Mouse (Mus musculus) T-helper 2 cell (primary cell): Measurements from ENCODE around the gene 4933434E20Rik.

Source experiments
- in situ Hi-C: fragments of 300-600 bp; cut with MboI, MseI; formaldehyde crosslinking; loops from one replicate; pipeline ENCODE4 v1.15.1; 2025; ENCODE audit warnings: high pct_unique_total_duplicates

4933434E20Rik gene

DNA sequence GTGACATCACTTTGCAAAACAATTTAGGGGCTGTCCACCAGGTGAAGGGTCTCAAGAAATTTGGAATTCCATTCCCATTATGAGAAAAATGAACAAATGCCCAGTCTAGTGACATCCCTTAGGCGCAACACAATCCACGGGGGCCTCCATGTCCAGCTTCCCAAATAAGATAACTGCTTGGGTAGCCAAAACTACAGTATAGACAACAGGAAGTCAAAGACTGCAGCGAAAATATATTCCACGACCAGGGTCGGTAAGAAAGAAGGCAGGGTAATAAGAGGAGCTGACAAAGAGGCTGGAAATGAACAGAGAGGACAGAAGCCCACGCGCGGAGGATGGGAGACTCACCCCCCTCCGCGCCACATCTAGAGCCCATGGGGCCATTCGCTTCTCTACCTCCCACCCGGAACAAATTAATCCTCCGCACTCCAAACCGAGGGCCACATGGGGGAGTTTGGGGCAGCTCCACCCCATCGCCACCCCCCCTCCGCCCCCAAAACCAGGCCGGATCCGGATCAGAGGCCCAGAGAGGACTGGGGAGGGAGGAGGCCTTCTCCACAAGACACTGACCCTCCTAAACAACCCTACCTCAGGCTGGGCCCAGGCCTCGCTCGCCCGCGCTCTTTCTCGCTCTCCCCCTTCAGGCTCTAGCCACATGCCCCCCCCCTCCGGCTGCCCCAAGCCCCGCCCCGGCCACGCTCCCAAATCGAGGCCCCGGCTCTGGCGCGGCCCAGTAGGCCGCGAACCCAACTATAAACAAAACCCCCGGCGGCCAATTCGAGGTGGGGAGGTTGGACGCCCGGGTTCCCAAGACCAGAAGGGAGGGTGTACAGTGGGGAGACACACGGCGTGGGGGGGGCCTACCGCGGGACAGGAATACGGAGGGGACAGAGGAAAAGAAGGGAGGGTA, at the start of gene 4933434E20Rik:
4933434E20Rik (plus strand) TSS at position 196 of the 910 bp plus-strand sequence.
- in situ Hi-C loops, result no loop called here

DNA sequence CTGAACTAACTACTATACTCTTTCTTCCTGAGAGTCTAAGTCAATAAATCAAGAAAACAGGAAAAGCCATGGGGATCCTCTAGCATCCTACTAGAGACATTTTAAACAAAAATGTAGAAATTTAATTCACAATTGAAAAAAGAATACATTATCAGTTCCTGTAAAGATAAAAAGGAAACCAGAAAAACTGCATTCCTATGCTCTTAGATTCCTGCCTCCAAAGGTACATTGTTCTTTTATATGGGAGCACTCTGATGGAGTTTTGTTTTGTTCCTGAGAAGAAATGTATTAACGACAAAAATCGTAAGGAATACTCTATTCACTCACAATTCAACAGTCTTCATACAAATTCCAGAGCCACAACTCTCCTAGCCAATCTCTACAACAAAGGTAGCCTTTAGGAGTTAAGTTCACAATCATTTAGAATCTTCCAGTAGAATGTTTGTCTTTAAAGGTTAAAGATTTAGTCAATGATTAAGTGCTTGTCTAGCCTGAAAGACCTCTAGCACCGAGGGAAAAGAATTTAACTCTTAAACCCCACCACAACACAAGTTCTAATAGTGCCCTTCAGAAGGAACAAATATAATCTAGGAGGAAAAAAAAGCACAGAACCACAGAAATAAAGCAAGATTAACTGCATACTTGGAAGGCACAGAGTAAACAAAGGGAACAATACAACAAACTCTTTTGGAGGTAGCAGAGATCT, 47.2 kb upstream of the 4933434E20Rik start:
- in situ Hi-C loops, result no loop called here

DNA sequence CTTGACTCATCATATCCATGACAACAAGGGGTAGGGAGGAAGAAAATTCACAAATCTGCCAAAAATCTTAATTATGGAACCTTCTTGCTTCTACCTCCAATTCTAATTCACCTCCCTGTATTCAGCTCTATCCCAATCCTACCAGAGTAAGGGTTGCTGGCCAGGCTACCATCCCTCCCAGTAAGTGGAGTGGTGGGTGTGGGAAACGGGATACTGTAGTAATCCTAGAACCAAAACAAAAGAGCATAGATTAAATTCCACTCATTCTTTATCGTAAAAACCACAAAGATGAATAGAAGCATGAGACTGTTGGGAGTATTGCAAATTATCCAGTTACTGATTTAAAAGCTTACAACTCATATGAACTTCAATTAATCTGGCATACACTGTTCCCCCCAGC, 41.1 kb upstream of the 4933434E20Rik start:
- in situ Hi-C loops, result loop anchor here (5.0 to 10.0 kb wide), 3 partner anchors 68 to 1705 kb away; no protein-coding TSS in a partner anchor

DNA sequence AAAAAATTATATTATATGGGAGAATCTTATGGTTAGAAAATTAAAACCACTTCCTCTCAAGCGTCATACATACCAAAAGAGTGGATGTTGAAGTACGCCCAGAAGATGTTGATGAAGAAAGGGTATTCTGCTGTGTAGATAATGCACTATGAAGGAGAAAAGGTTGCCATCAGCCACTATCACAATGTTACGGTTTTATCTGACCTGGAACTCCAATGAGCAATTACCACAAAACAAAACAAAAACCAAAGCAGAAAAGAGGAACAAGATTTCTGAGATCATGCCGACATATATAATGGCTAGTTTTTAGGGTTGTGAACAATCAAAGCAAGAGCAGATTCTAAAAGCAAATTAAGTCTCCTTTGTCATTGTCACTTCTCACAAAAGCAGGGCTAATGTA, 34.8 kb upstream of the 4933434E20Rik start:
- in situ Hi-C loops, result loop anchor here (10.0 kb wide), 2 partner anchors 1322 to 1712 kb away; no protein-coding TSS in a partner anchor

DNA sequence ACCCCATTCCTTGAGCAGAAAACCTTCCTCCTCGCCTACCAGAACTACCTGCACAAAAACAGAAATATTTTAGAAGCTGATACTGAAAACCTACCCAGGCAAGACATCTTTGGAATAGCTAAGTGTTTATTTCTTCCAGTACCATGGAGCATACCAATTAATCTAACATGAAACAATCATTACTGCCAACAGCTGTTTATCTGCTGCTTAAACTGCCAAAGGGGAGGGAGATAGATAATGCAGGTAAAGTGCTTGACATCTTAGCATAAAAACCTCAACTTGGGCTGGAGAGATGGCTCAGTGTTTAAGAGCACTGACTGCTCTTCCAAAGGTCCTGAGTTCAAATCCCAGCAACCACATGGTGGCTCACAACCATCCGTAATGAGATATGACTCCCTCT, 16.8 kb upstream of the 4933434E20Rik start:
- in situ Hi-C loops, result loop anchor here (25.0 kb wide), 1 partner anchor 972 kb away; no protein-coding TSS in a partner anchor

DNA sequence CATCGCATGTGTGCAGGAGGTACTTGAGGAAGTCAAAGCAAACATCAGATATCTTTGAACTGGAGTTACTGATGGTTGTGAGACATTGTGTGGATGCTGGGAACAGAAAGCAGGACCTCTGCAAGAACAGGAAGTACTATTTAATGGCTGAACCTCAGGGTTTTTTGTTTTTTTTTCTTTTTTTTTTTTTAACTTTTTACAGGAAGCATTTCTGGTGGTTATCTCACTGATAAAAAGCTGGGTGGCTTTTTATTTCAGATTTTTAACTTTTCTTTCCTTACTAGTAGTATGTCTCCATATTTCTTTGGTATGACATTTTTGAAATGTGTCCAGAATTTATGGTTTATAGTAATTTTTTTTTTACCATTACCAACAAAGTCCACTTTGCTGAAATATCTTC, 15.2 kb upstream of the 4933434E20Rik start:
- in situ Hi-C loops, result loop anchor here (25.0 kb wide), 1 partner anchor 974 kb away; no protein-coding TSS in a partner anchor

DNA sequence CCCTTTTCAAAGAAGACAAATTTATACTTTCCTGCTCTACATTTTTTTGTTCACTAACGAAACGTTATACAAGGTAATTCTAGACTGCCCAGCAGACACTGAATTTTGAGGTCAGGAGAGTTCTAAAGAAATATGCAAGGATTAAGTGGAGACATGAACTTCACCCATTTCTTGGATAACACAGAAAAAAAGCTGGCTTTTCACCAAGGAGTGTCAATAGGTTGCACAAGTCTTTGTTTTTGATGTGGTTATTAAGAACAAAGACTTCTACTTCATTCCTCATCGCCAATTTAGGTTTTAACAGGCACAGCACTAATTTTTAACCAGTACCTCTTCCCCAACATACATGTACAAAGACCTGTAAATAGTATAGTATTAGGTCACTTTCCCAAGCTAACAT, 1.7 kb upstream of the 4933434E20Rik start:
- in situ Hi-C loops, result loop anchor here (25.0 kb wide), 1 partner anchor 987 kb away; no protein-coding TSS in a partner anchor

DNA sequence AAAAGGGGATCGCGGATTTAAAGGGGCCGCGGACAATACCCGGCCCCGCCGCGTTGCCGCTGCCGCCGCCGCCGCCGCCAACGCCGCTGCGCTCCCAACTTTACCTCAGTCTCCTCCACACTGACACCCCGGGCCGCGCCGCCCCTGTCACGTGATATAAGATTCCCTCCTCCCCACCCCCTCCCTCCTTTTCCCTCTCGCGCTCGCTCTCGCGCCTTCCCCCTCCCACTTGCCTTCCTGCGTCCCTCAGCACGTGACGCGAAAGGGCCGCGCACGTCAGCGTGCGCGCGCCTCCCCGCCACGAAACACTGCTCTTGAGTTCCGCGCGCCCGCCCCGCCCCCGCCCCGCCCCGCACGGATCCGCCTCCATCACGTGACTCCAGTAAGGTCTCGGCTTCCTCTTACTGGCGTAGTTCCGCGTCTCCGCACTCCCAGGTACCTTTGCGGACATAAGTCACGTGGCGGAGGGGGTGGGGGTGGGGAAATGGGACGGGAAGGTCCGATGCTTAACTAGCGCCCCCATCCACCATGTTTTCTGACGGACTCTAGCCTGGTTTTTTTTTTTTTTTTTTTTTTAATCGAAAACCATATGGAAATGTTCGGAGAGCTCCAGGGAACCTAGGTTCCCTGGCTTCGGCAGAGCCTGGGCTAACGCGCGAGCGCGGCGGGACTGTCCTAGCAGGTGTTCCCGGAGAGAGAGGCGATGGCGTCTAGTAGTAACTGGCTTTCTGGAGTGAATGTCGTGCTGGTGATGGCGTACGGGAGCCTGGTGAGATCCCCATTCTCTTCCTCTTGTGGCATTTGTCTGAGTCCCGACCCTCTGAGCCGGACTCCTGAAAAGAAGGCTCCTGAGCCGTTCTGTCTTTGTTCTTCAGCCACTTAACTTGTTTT, 1.2 kb downstream of the 4933434E20Rik start, which contains the start of gene Ubap2l:
Ubap2l (minus strand) TSS at position 278 of the 891 bp plus-strand sequence.
- in situ Hi-C loops, result no loop called here

DNA sequence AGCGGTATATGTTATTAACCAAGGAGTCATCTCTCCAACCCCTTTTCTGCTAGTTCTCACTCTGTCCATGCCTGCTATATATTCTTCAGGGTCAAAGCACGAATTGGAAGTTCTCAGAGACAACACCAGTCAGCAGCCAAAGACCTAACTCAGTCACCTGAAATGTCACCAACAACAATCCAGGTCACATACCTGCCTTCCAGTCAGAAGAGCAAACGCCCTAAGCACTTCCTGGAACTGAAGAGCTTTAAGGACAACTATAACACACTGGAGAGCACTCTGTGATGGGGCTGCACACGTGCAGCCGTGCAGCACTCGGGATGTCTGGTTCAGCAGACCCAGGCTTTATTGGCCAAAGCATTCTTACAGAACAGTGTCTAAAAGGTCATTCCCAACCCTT, 10.1 kb downstream of the 4933434E20Rik start:
- in situ Hi-C loops, result no loop called here

DNA sequence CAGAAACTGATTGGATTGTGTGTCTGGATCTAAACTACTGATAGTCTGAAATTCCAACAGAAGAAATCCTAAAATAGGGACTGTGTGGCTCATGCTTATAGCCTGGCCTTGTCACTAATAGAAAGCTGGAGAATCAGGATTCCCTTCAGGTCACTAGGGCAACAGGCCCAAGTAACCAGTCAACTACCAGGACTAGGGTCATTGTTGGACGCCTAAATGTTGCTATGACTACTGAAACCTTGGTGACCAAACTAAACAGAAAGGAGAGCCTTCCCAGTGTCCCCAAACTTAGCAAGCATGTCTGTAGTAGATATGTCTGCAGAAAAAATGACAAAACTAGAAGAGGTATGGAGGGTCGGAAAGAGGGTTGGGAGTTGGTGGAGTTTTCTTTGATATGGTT, 11.1 kb downstream of the 4933434E20Rik start:
- in situ Hi-C loops, result no loop called here

DNA sequence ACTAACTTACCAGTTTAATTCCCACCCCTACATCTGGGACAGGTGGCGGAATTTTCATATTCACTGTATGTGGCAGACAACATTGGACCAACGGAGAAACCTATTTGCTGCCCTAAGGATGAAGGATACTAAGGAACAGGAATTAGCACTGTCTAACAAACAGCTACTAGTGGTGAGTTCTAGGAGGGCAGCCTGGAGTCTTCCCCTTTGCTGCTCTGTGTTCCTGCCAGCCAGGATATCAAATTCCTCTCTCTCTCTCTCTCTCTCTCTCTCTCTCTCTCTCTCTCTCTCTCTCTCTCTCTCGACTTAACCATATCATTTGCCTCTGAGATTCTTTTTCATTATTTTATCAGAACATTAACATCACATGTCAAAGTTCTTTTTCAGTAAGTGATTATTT, 12.9 kb downstream of the 4933434E20Rik start:
- in situ Hi-C loops, result no loop called here

DNA sequence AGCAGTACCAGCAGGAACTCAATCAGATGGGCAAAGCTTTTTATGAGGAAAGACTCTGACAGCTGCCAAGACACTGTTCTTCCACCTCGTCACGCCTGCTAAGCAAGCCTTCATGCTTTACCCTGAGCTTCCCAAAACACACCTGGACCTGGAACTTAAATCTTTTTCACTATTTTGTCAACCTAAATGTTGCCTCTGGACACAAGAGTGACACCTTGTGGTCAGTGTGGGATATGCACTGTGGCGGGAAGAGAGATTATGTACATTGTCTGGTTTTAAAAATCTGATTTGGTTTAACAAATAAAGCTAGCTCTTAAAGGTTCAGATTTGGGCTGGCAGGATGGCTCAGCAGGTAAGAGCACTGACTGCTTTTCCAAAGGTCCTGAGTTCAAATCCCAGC, 14.1 kb downstream of the 4933434E20Rik start:
- in situ Hi-C loops, result no loop called here

DNA sequence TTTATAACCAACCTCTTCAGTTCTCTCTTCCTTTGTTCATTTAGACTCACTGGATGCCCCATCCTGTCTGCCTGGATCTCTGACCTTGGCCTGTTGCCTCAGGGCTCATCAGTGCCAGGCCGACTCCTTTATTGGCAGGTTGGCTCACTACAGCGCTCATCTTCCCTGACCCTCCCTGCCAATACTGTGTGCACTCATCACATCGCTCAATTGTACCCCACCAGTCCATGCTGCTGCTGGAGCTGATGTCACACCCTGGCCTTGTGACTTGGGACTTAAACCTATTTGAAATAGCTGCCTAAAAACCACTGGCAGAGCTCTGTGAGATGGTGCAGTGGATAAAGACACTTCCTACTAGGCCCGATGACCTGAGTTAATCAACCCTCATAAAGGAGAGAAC, 16.4 kb downstream of the 4933434E20Rik start:
- in situ Hi-C loops, result no loop called here

DNA sequence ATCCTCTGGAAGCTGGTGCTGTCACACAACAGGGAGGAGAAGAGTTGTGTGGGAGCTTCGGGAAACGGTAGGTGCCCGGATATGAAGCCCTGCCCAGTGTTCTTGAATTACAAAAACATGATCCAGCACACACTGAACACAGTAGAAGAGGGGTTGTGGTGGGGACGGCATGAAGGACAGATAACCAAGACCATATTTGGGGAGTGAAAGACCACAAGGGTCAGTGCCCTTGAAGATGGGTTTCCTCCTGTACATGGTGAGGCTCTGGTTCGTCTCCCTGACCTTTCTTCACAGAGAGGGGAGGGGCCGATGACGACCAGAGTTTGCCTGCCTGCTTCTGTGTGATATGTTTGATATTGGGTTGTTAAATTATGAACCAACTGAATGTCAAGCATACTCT, 18.3 kb downstream of the 4933434E20Rik start:
- in situ Hi-C loops, result loop anchor here (10.0 kb wide), 1 partner anchor 1385 kb away; the partner anchor contains the start of gene Khdc4

DNA sequence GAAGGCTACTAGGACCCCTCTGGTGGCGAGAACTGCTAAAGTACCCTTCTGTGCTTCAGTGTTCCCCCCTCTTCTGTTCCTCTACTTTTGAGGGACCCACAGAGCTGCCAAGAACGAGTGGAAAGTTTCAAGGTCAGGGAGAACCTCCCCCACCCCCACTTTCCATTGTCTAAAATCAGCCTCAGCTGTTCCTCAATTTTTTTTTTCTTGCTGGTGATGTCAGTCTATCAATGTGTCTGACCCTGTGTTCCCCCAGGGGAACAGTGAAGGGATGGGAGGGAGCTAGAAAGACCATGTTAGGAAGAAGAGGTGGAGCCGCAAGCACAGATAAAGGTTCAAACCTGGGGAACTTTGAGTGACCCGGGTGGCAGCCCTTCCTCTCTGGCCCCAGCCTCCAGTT, 20.9 kb downstream of the 4933434E20Rik start, which contains the start of gene Tpm3:
Tpm3 (plus strand) TSS at position 356 of the 400 bp plus-strand sequence.
- in situ Hi-C loops, result loop anchor here (10.0 kb wide), 1 partner anchor 1387 kb away; the partner anchor contains the start of gene Khdc4

DNA sequence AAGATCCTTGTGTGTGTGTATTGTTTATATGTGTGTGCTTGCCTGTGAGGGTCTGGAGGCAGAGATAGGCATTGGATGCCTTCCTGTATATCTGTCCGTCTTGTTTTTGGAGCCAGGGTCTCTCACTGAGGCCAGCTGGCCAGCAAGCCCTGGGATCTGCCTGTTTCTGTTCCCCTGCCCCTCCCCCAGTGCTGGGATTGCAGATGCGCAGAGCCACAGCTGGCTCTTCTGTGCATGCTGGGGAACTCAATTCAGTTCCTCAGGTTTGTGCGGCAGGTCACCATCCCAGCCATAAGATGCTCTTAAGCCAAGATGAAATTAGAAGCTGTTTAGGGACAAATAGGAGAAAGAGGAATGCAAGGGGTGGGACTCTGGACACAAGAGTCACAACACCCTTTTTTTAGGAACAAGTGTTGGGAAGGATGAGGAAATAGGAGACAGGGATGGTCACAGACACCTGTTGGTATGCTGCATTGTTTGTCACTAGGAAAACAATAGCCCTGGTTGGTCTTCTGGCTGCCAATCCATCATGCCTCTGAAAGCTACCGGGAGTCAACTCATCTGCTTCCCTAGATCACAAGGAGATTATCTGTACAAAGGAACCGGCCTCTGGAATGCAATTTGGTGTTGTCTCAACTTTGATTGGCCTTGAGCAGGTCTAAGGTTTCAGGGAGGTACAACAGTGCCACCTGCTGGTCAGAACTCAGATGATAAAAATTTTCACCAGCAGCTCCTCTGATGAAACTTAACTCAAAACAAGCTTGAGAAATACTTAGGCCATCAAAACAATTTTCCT, 25.7 kb downstream of the 4933434E20Rik start:
- in situ Hi-C loops, result loop anchor here (10.0 kb wide), 1 partner anchor 1392 kb away; the partner anchor contains the start of gene Khdc4

DNA sequence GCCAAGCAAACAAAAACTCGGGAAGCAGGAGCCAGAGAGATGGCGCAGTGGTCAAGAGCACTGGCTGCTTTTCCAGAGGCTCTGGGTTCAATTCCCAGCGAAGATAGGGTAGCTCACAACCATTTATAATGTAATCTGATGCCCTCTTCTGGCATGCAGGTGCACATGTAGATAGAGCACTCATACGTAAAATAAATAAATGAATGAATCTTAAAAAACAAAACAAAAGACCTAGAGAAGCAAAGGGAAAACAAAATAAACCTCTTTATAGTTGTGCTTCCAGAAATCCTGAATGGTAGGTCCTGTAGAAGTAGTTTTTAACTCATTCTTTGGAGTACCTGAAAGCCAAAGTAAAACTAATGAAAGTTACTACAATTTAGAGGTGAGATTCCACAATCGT, 26.8 kb downstream of the 4933434E20Rik start:
- in situ Hi-C loops, result loop anchor here (10.0 kb wide), 1 partner anchor 1393 kb away; the partner anchor contains the start of gene Khdc4

DNA sequence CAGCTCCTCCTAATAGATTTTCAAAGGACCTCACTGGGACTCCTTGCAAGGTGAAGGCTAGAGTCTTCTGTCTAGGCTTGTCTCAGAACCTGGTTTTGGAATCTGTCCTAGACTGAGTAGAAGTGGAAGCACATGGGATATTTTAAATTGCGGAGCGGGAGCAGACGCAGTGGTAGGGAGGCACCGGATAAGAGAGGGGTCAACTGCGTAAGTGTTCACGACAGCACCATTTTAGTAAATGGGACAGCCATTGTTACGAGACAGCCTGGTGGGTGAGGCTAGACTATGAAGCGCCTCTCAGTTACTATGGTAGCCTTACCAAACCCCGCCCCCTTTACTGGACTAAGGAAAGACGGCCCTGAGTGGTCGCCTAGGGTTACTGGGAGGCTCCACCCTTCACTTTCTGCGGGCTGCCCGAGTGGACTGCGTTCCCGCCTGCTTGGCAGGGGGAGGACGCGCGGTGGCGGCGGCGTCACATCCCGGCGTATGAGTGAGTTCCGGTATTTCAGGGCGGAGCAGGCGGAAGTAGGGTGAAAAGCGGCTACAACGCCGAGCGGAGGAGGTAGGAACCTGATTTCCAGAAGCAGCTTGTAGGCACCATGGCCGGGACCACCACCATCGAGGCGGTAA, 27.8 kb downstream of the 4933434E20Rik start:
- in situ Hi-C loops, result loop anchor here (10.0 kb wide), 1 partner anchor 1394 kb away; the partner anchor contains the start of gene Khdc4

DNA sequence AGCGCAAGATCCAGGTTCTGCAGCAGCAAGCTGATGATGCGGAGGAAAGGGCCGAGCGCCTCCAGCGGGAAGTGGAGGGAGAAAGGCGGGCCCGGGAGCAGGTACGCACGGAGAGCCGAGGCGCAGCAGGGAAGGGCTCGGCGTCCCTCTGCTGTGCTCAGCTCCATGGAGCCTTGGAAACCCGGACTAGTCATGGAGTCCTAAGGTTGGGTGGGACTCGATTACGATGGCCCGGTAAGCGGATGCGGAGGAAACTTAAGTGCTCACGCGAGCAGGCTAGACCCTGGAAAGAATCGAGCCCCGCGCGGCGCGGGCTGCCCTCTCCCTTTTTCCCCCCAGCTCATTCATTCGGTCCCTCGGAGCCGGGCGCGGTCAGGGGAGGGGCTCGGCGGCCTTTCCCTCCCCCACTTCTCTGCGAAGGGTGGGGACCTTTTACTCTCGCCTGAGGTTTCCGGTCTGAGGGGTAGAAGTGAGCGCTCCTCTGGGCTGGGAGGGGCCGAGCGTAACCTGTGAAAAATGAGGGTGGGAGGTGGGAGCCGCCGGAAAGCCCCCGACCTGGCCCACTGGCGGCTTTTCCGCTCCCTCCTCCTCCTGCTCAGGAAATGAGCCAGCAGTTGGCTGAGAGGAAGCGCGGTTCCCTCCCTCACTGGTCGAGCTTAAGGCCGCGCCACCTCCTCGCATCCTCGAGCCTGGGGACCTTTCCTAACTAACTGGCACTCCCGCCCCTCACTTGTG, 28.5 kb downstream of the 4933434E20Rik start:
- in situ Hi-C loops, result loop anchor here (10.0 kb wide), 1 partner anchor 1395 kb away; the partner anchor contains the start of gene Khdc4
